Mouse (Mus musculus): ENCODE results near the gene Synj2. TPM values are rescaled to one million over a fixed set of nuclear protein-coding genes. Genes with fewer than 3 reads are reported as not detected.
"Not testable (repeated sequence)": the region's sequence is repeated elsewhere in the genome, so short reads cannot be mapped to it uniquely, and the experiment has no call there.

Synj2 gene
- polyA plus RNA-seq, 1 experiment from 2014 or later: 1.3 TPM

GRCm38 (mm10) chr17:6021374-6021789 lies 80.3 kb downstream of the Synj2 start:
- ATAC-seq (ENCODE audit: low FRiP score): peak; percentile 62; the same call in 1 of the 2 replicates
- H3K27ac ChIP-seq; H3K9ac ChIP-seq; H3K9me3 ChIP-seq (ENCODE audit: control insufficient read depth, low read length); H3K27me3 ChIP-seq (ENCODE audit: control insufficient read depth, insufficient read depth, low read length); H3K4me1 ChIP-seq (replicated peaks; ENCODE audit: control insufficient read depth, insufficient read depth, low read length); DNase-seq (ENCODE audit: low spot score); H3K36me3 ChIP-seq (replicated peaks; ENCODE audit: control insufficient read depth, insufficient read depth): not testable (repeated sequence)
- 58% methylated on average over 5 of the region's 5 CpGs for WGBS
- H3K4me2 ChIP-seq (replicated peaks): peak overlapping the region; percentile 30
- peak overlapping the region; percentile 4; the same call in 1 of the 2 replicates for H3K4me3 ChIP-seq (replicated peaks; ENCODE audit: low read length)

- ATAC-seq (ENCODE audit: low FRiP score): no peak
- no peaks in the 10 kb centered on the region for H3K36me3 ChIP-seq (replicated peaks; ENCODE audit: control insufficient read depth, insufficient read depth)
- DNase-seq (ENCODE audit: low spot score): no peak
- WGBS: 88% methylated on average over 7 of the region's 7 CpGs
- H3K27me3 ChIP-seq (ENCODE audit: control insufficient read depth, insufficient read depth, low read length): no peaks in the 10 kb centered on the region
- H3K4me1 ChIP-seq (replicated peaks; ENCODE audit: control insufficient read depth, insufficient read depth, low read length): no peaks in the 10 kb centered on the region
- H3K4me2 ChIP-seq (replicated peaks): no peak overlapping the region
- no peak overlapping the region for H3K4me3 ChIP-seq (replicated peaks; ENCODE audit: low read length)
- no peaks in the 10 kb centered on the region for H3K9me3 ChIP-seq (ENCODE audit: control insufficient read depth, low read length)
- no peak overlapping the region for H3K27ac ChIP-seq
- H3K9ac ChIP-seq: no peak overlapping the region
Observed at GRCm38 (mm10) chr17:6025831-6026230, 84.8 kb downstream of the Synj2 start.

GRCm38 (mm10) chr17:6035661-6036060 lies 94.6 kb downstream of the Synj2 start:
- WGBS: 35% methylated on average over 8 of the region's 8 CpGs
- H3K36me3 ChIP-seq (replicated peaks; ENCODE audit: control insufficient read depth, insufficient read depth): no peaks in the 10 kb centered on the region
- DNase-seq (ENCODE audit: low spot score) (no peak), ATAC-seq (ENCODE audit: low FRiP score) (no peak)
- no peaks in the 10 kb centered on the region for H3K27me3 ChIP-seq (ENCODE audit: control insufficient read depth, insufficient read depth, low read length)
- H3K4me3 ChIP-seq (replicated peaks; ENCODE audit: low read length): no peak overlapping the region
- no peak overlapping the region for H3K9ac ChIP-seq
- H3K4me1 ChIP-seq (replicated peaks; ENCODE audit: control insufficient read depth, insufficient read depth, low read length): no peaks in the 10 kb centered on the region
- no peaks in the 10 kb centered on the region for H3K9me3 ChIP-seq (ENCODE audit: control insufficient read depth, low read length)
- no peak overlapping the region for H3K4me2 ChIP-seq (replicated peaks)
- no peak overlapping the region for H3K27ac ChIP-seq

- ATAC-seq (ENCODE audit: low FRiP score): no peak
- no peak for DNase-seq (ENCODE audit: low spot score)
- Histone ChIP-seq H3K27me3 (ENCODE audit: control insufficient read depth, insufficient read depth, low read length) (no peaks in the 10 kb centered on the region), H3K4me1 (replicated peaks; ENCODE audit: control insufficient read depth, insufficient read depth, low read length) (no peaks in the 10 kb centered on the region), H3K36me3 (replicated peaks; ENCODE audit: control insufficient read depth, insufficient read depth) (no peaks in the 10 kb centered on the region), H3K4me3 (replicated peaks; ENCODE audit: low read length) (no peak overlapping the region), H3K27ac (no peak overlapping the region), H3K4me2 (replicated peaks) (no peak overlapping the region), H3K9ac (no peak overlapping the region), H3K9me3 (ENCODE audit: control insufficient read depth, low read length) (no peaks in the 10 kb centered on the region)
- WGBS: 92% methylated on average over 8 of the region's 8 CpGs
Observed at GRCm38 (mm10) chr17:6036458-6036857, 95.4 kb downstream of the Synj2 start.

GRCm38 (mm10) chr17:6036872-6037271 lies 95.8 kb downstream of the Synj2 start:
- 83% methylated on average over 11 of the region's 11 CpGs for WGBS
- DNase-seq (ENCODE audit: low spot score): no peak
- no peak overlapping the region for H3K4me3 ChIP-seq (replicated peaks; ENCODE audit: low read length)
- H3K27ac ChIP-seq: no peak overlapping the region
- peaks cover 2% of the 10 kb centered on the region for H3K36me3 ChIP-seq (replicated peaks; ENCODE audit: control insufficient read depth, insufficient read depth)
- ATAC-seq (ENCODE audit: low FRiP score): no peak
- no peak overlapping the region for H3K9ac ChIP-seq
- H3K9me3 ChIP-seq (ENCODE audit: control insufficient read depth, low read length): no peaks in the 10 kb centered on the region
- H3K4me2 ChIP-seq (replicated peaks): no peak overlapping the region
- H3K4me1 ChIP-seq (replicated peaks; ENCODE audit: control insufficient read depth, insufficient read depth, low read length): no peaks in the 10 kb centered on the region
- no peaks in the 10 kb centered on the region for H3K27me3 ChIP-seq (ENCODE audit: control insufficient read depth, insufficient read depth, low read length)

GRCm38 (mm10) chr17:6037507-6037906 lies 96.4 kb downstream of the Synj2 start:
- no peaks in the 10 kb centered on the region for H3K9me3 ChIP-seq (ENCODE audit: control insufficient read depth, low read length)
- H3K27me3 ChIP-seq (ENCODE audit: control insufficient read depth, insufficient read depth, low read length): no peaks in the 10 kb centered on the region
- H3K27ac ChIP-seq: no peak overlapping the region
- WGBS: 92% methylated on average over 10 of the region's 10 CpGs
- H3K4me1 ChIP-seq (replicated peaks; ENCODE audit: control insufficient read depth, insufficient read depth, low read length): no peaks in the 10 kb centered on the region
- DNase-seq (ENCODE audit: low spot score) (no peak), ATAC-seq (ENCODE audit: low FRiP score) (no peak)
- H3K36me3 ChIP-seq (replicated peaks; ENCODE audit: control insufficient read depth, insufficient read depth): peaks cover 8% of the 10 kb centered on the region
- no peak overlapping the region for H3K9ac ChIP-seq
- H3K4me2 ChIP-seq (replicated peaks): no peak overlapping the region
- no peak overlapping the region for H3K4me3 ChIP-seq (replicated peaks; ENCODE audit: low read length)

- WGBS: 42% methylated on average over 4 of the region's 4 CpGs
- ATAC-seq (ENCODE audit: low FRiP score): no peak
Observed at GRCm38 (mm10) chr17:6052801-6053200, 111.7 kb downstream of the Synj2 start.

GRCm38 (mm10) chr17:6054934-6055355 lies 113.9 kb downstream of the Synj2 start:
- H3K9me3 ChIP-seq (ENCODE audit: control insufficient read depth, low read length): no peaks in the 10 kb centered on the region
- H3K4me1 ChIP-seq (replicated peaks; ENCODE audit: control insufficient read depth, insufficient read depth, low read length): no peaks in the 10 kb centered on the region
- no peak for ATAC-seq (ENCODE audit: low FRiP score)
- H3K9ac ChIP-seq: no peak overlapping the region
- peaks cover 47% of the 10 kb centered on the region for H3K36me3 ChIP-seq (replicated peaks; ENCODE audit: control insufficient read depth, insufficient read depth)
- WGBS: 20% methylated on average over 5 of the region's 5 CpGs
- no peak overlapping the region for H3K4me3 ChIP-seq (replicated peaks; ENCODE audit: low read length)
- H3K27ac ChIP-seq: no peak overlapping the region
- H3K27me3 ChIP-seq (ENCODE audit: control insufficient read depth, insufficient read depth, low read length): no peaks in the 10 kb centered on the region
- peak; percentile 75 for DNase-seq (ENCODE audit: low spot score)
- H3K4me2 ChIP-seq (replicated peaks): no peak overlapping the region

More at GRCm38 (mm10) chr17:6052801-6053200, 111.7 kb downstream of the Synj2 start:
- DNase-seq (ENCODE audit: low spot score): no peak
- no peaks in the 10 kb centered on the region for H3K9me3 ChIP-seq (ENCODE audit: control insufficient read depth, low read length)
- H3K27me3 ChIP-seq (ENCODE audit: control insufficient read depth, insufficient read depth, low read length): no peaks in the 10 kb centered on the region
- H3K36me3 ChIP-seq (replicated peaks; ENCODE audit: control insufficient read depth, insufficient read depth): peaks cover 47% of the 10 kb centered on the region
- H3K27ac ChIP-seq: no peak overlapping the region
- no peak overlapping the region for H3K9ac ChIP-seq
- H3K4me2 ChIP-seq (replicated peaks): no peak overlapping the region
- H3K4me1 ChIP-seq (replicated peaks; ENCODE audit: control insufficient read depth, insufficient read depth, low read length): no peaks in the 10 kb centered on the region
- no peak overlapping the region for H3K4me3 ChIP-seq (replicated peaks; ENCODE audit: low read length)

GRCm38 (mm10) chr17:6062793-6063192 lies 121.7 kb downstream of the Synj2 start:
- no peaks in the 10 kb centered on the region for H3K9me3 ChIP-seq (ENCODE audit: control insufficient read depth, low read length)
- DNase-seq (ENCODE audit: low spot score): no peak
- 85% methylated on average over 8 of the region's 8 CpGs for WGBS
- H3K4me2 ChIP-seq (replicated peaks): no peak overlapping the region
- no peaks in the 10 kb centered on the region for H3K4me1 ChIP-seq (replicated peaks; ENCODE audit: control insufficient read depth, insufficient read depth, low read length)
- H3K9ac ChIP-seq: no peak overlapping the region
- H3K27me3 ChIP-seq (ENCODE audit: control insufficient read depth, insufficient read depth, low read length): no peaks in the 10 kb centered on the region
- H3K27ac ChIP-seq: no peak overlapping the region
- H3K4me3 ChIP-seq (replicated peaks; ENCODE audit: low read length): no peak overlapping the region
- H3K36me3 ChIP-seq (replicated peaks; ENCODE audit: control insufficient read depth, insufficient read depth): peaks cover 85% of the 10 kb centered on the region
- no peak for ATAC-seq (ENCODE audit: low FRiP score)

GRCm38 (mm10) chr17:6063532-6063931 lies 122.5 kb downstream of the Synj2 start:
- Histone ChIP-seq H3K4me1 (replicated peaks; ENCODE audit: control insufficient read depth, insufficient read depth, low read length) (no peaks in the 10 kb centered on the region), H3K27ac (no peak overlapping the region), H3K9ac (no peak overlapping the region), H3K9me3 (ENCODE audit: control insufficient read depth, low read length) (no peaks in the 10 kb centered on the region), H3K36me3 (replicated peaks; ENCODE audit: control insufficient read depth, insufficient read depth) (peaks cover 83% of the 10 kb centered on the region), H3K27me3 (ENCODE audit: control insufficient read depth, insufficient read depth, low read length) (no peaks in the 10 kb centered on the region), H3K4me3 (replicated peaks; ENCODE audit: low read length) (no peak overlapping the region), H3K4me2 (replicated peaks) (no peak overlapping the region)
- DNase-seq (ENCODE audit: low spot score): no peak
- no peak for ATAC-seq (ENCODE audit: low FRiP score)
- 94% methylated on average over 5 of the region's 5 CpGs for WGBS
